Mouse (Mus musculus) megakaryocyte progenitor cell, adult 5-6 weeks (primary cell): ENCODE results near the gene Tex13b. TPM values are rescaled to one million over a fixed set of nuclear protein-coding genes. Genes with fewer than 3 reads are reported as not detected.
"Not testable (repeated sequence)": the region's sequence is repeated elsewhere in the genome, so short reads cannot be mapped to it uniquely, and the experiment has no call there.

Source experiments
- ATAC-seq: replicated peaks from 2 replicates; pipeline ENCODE4 v1.8.0; 2016; ENCODE audit warnings: mild to moderate bottlenecking, moderate TSS enrichment, inconsistent platforms; ENCODE audit not compliant: poor library complexity
- total RNA-seq, 2 experiments: library from RNA; stranded (forward) in 1 of 2; stranded (reverse) in 1 of 2; fragments of 157-497, 149-512 nt in 1 of 2; fragments of 200-1000 nt in 1 of 2; gene quantifications; 2 replicates each; pipeline versions ENCODE4 v1.2.3 to v1.2.4; 2015 to 2017

The Tex13b gene
- total RNA-seq (2015) (not detected in 2 replicates), total RNA-seq (2017) (not detected in 2 replicates)

- ATAC-seq, result no peak
Measured at GRCm38 (mm10) chrX:140813312-140814006, at the start of gene Tex13b. Tex13b (minus strand) TSS chrX:140813433.

GRCm38 (mm10) chrX:140862760-140863159 lies 49.5 kb upstream of the Tex13b start:
- peak; percentile 64 for ATAC-seq

- ATAC-seq, result peak; percentile 57
Measured at GRCm38 (mm10) chrX:140857445-140857844, 44.2 kb upstream of the Tex13b start.

DNA sequence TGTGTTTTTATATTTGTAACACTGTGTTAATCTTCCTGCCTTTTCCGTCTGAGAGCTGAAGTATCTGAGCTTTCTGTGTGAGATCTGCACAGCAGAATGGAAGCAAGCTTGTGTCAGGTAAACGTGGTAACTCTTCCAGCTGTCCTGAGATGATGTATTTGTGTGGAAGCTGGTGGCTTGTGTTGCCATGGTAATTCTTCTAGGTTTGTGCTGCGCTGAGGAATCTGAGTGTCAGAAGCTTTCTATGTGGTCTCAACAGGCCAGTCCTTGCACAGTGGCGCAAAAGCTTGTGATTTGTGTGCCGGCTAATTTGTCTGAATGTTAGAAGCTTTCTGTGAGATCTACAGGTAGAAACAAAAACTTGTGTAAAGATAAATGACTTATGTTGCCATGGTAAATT lies 43.8 kb upstream of the Tex13b start:
- not testable (repeated sequence) for ATAC-seq

- no peak for ATAC-seq
Measured at GRCm38 (mm10) chrX:140854561-140854960, 41.3 kb upstream of the Tex13b start.

GRCm38 (mm10) chrX:140845401-140845800 lies 32.2 kb upstream of the Tex13b start:
- ATAC-seq, result not testable (repeated sequence)

DNA sequence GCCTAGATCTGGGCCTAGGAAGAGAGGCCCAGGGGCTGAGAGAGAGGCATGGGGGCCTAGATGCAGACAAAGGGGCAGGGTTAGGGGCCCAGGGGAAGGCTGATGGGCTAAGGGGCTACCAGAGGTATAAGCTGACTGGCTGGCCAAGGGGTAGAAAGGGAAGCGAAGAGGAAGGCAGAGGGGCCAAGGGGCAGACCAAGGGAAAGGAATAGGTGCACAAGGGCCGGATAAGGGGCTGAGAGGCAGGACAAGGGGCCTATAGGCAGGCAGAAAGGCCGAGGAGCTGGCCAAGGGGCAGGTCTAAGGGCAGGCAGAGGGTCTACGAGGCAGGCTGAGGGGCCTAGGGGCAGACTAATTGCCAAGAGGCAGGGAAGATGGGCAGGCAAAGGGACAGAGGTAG lies 26.7 kb upstream of the Tex13b start:
- no peak for ATAC-seq

DNA sequence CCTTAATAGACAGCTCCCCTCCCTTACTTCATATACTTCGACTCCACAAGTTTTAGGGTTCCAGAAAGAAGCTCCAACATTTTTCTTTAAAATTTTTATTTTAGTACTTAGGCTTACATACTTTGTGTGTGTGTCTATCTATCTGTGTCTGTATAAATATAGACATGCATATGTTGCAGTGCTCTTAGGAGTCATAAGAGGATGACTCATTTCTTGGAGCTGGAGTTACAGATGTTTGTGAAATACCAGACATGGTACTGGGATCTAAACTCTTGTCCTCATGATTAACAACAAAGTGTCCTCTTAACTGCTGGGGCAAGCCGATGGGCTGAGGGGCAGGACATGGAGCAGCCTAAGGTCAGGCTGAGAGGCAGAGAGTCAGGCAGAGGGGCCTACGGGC lies 24.8 kb upstream of the Tex13b start:
- no peak for ATAC-seq

- no peak for ATAC-seq
Measured at GRCm38 (mm10) chrX:140831706-140832105, 18.5 kb upstream of the Tex13b start.

GRCm38 (mm10) chrX:140822295-140822694 lies 9.1 kb upstream of the Tex13b start:
- no peak for ATAC-seq

- no peak for ATAC-seq
Measured at GRCm38 (mm10) chrX:140805340-140805739, 7.9 kb downstream of the Tex13b start.

GRCm38 (mm10) chrX:140769794-140770193 lies 43.4 kb downstream of the Tex13b start:
- no peak for ATAC-seq

Other genes with a start within 250 kb of the Tex13b start
- gene Tsc22d3, start 212.8 kb downstream of the Tex13b start, total RNA-seq (2015), result 24.6 and 26.8 TPM in 2 replicates
- 25.3 and 29.8 TPM in 2 replicates for gene Tsc22d3, start 212.8 kb downstream of the Tex13b start, total RNA-seq (2017)
- 0.15 and 0.30 TPM in 2 replicates for gene Mid2, start 148.8 kb downstream of the Tex13b start, total RNA-seq (2015)
- 0.62 TPM in 1 of 2 replicates, not detected in the other for gene Mid2, start 148.8 kb downstream of the Tex13b start, total RNA-seq (2017)
- not detected in 2 replicates for gene Vsig1, start 94.2 kb upstream of the Tex13b start, total RNA-seq (2015)
- gene Vsig1, start 94.2 kb upstream of the Tex13b start, total RNA-seq (2017), result not detected in 2 replicates
- gene Psmd10, start 143.3 kb upstream of the Tex13b start, total RNA-seq (2015), result 23.3 and 30.7 TPM in 2 replicates
- gene Psmd10, start 143.3 kb upstream of the Tex13b start, total RNA-seq (2017), result 44.2 and 55.4 TPM in 2 replicates
- gene Atg4a, start 143.5 kb upstream of the Tex13b start, total RNA-seq (2015), result 20.1 and 21.5 TPM in 2 replicates
- gene Atg4a, start 143.5 kb upstream of the Tex13b start, total RNA-seq (2017), result 26.2 and 28.3 TPM in 2 replicates